Mouse (Mus musculus) erythroblast, embryonic 14.5 days (primary cell): ENCODE measurements around the gene Bag6.

ENCODE experiments used
- GATA1 ChIP-seq: IDR thresholded peaks from 2 replicates; pipeline ENCODE4 v1.6.1; 2012; ENCODE audit warnings: low read length, inconsistent platforms, mixed read lengths
- TAL1 ChIP-seq: IDR thresholded peaks from 3 replicates; pipeline ENCODE4 v1.6.1; 2012; ENCODE audit warnings: low read length, inconsistent platforms, mixed read lengths

DNA sequence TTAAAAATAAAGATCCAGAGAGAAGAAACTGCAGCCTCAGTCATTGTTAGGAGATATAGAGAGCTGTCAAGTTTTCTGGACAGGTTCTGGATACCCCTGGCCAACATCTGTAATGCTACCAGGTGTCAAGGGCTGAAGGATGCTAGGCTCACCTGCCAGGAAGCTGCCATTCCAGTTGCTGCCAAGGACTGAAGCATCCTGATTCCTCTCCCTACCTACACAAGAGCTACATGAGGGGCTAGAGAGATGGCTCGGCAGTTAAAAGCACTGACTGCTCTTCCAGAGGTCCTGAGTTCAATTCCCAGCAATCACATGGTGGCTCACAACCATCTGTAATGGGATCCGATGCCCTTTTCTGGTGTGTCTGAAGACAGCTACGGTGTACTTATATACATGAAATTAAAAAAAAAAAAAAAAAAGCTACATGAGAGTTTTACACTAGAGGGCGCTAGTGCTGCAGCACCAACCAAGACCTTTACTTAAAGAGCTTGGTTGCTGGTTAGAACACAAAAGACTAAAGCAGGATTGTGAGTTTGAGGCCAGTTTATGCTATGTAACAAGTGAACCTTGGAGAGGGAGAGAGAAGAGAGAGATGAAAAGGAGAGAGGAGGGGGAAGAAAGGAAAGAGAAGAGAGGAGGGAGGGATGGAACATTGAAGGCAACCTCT, 33.7 kb downstream of the Bag6 start:
- TF ChIP-seq GATA1 (no peak), TAL1 (no peak)
